Mouse (Mus musculus) adrenal gland, postnatal 4 days (tissue): ENCODE measurements around the gene Hmgb1. TPM values are rescaled to one million over a fixed set of nuclear protein-coding genes. Genes with fewer than 3 reads are reported as not detected.

Source experiments
- DNase-seq, 2 experiments: peaks; one replicate each; pipeline ENCODE4 v3.0.0; 2021 to 2022; ENCODE audit warnings: low spot score in 2 of 2, mixed read lengths in 2 of 2
- total RNA-seq, 2 experiments: library from RNA; stranded (reverse); gene quantifications; 2 replicates each; pipeline ENCODE4 v1.2.3; 2021

Gene Hmgb1
- total RNA-seq, 2 experiments from 2014 or later: 314 to 324 TPM

GRCm38 (mm10) chr5:149196611-149197010 lies 12.3 kb upstream of the Hmgb1 start:
- no peak for DNase-seq

GRCm38 (mm10) chr5:149190160-149190559 lies 5.9 kb upstream of the Hmgb1 start:
- DNase-seq: no peak

GRCm38 (mm10) chr5:149185806-149186205 lies 1.5 kb upstream of the Hmgb1 start:
- DNase-seq: no peak

GRCm38 (mm10) chr5:149184844-149185186 lies 526 bp upstream of the Hmgb1 start:
- DNase-seq: peak in 1 of 2 experiments; percentile 13

- DNase-seq: no peak
Measured at GRCm38 (mm10) chr5:149183721-149184103, 577 bp downstream of the Hmgb1 start.

GRCm38 (mm10) chr5:149183122-149183521 lies 1.2 kb downstream of the Hmgb1 start:
- DNase-seq: no peak

- no peak for DNase-seq
Measured at GRCm38 (mm10) chr5:149182186-149182870, 2.0 kb downstream of the Hmgb1 start.

- DNase-seq: no peak
Measured at GRCm38 (mm10) chr5:149179826-149180225, 4.5 kb downstream of the Hmgb1 start.

- DNase-seq: no peak
Measured at GRCm38 (mm10) chr5:149178095-149178494, 6.2 kb downstream of the Hmgb1 start.

GRCm38 (mm10) chr5:149175736-149176135 lies 8.6 kb downstream of the Hmgb1 start:
- no peak for DNase-seq

GRCm38 (mm10) chr5:149174527-149174926 lies 9.8 kb downstream of the Hmgb1 start:
- no peak for DNase-seq

GRCm38 (mm10) chr5:149172246-149172645 lies 12.0 kb downstream of the Hmgb1 start:
- DNase-seq: no peak

GRCm38 (mm10) chr5:149170841-149171588 lies 13.3 kb downstream of the Hmgb1 start:
- DNase-seq: no peak

GRCm38 (mm10) chr5:149168816-149169215 lies 15.5 kb downstream of the Hmgb1 start:
- no peak for DNase-seq

- DNase-seq: no peak
Measured at GRCm38 (mm10) chr5:149168051-149168450, 16.2 kb downstream of the Hmgb1 start.

- no peak for DNase-seq
Measured at GRCm38 (mm10) chr5:149166011-149166410, 18.3 kb downstream of the Hmgb1 start.

GRCm38 (mm10) chr5:149164881-149165280 lies 19.4 kb downstream of the Hmgb1 start:
- DNase-seq: no peak

GRCm38 (mm10) chr5:149162890-149163289 lies 21.4 kb downstream of the Hmgb1 start:
- no peak for DNase-seq

- no peak for DNase-seq
Measured at GRCm38 (mm10) chr5:149160469-149160868, 23.8 kb downstream of the Hmgb1 start.

GRCm38 (mm10) chr5:149159021-149159420 lies 25.3 kb downstream of the Hmgb1 start:
- no peak for DNase-seq

GRCm38 (mm10) chr5:149156886-149157563 lies 27.3 kb downstream of the Hmgb1 start:
- DNase-seq: no peak

- no peak for DNase-seq
Measured at GRCm38 (mm10) chr5:149152774-149153155, 31.5 kb downstream of the Hmgb1 start.
